Mouse (Mus musculus) C2C12 (cell line): ENCODE measurements at regions not wholly inside any gene's neighbourhood (a gene's known extent, or its start where the extent isn't known, plus 50 kb on each side); places are given as distances from the start of the nearest gene placed in this dataset.

Source experiments
- CTCF ChIP-seq: IDR thresholded peaks from one replicate; pipeline ENCODE4 v1.5.1; 2011; ENCODE audit not compliant: control insufficient read depth, insufficient read depth, insufficient read length
- MAX ChIP-seq: IDR thresholded peaks from one replicate; pipeline ENCODE4 v1.6.1; 2011; ENCODE audit warnings: mild to moderate bottlenecking, control low read depth

DNA sequence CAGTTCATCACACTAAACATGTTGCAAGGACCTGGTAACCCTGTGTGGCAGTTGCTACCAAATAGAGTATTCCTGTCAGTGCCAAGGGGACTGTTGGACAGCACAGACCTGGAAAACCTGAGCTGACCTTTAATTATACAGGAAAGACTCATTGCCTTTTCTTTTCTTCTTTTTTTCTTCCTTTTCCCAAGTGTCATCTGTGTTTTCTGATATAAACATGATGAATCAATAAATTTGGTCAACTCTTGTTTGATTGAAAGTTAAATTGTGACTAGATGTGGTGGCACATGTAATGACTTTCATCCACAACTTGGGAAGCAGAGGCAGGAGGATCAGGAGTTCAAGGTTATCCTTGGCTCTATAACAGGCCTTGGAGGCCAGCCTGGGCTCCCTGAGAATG lies 190.1 kb upstream of the Sall1 start:
- TF ChIP-seq MAX (no peak), CTCF (no peak)
